Mouse (Mus musculus): ENCODE data around the gene Smpdl3a. TPM values are rescaled to one million over a fixed set of nuclear protein-coding genes. Genes with fewer than 3 reads are reported as not detected.

Smpdl3a gene
- polyA plus RNA-seq, 2 experiments from 2014 or later, result 146 TPM

- ATAC-seq, result no peak
Measured at GRCm38 (mm10) chr10:57822473-57822872, 28.3 kb downstream of the Smpdl3a start.

GRCm38 (mm10) chr10:57828649-57829048 is 34.5 kb downstream of the Smpdl3a start:
- ATAC-seq, result no peak

DNA sequence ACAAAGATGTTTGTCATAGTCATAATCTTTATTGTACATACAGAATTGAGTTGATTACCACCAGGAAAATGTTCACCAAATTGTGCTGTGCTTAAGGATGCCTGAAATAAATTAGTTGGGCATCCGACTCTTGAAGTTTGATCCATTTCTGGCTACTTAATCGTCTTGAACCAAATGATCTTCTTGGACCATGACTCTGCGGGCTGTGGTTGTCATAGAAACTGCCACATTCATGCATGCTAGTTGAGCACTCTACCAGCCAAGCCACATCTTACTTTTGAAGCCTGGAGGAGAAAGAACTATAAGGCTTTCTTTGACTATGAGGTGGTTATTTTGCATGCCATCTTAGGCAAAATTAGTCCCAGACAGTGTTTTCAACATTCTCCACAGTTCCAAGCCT is 35.5 kb downstream of the Smpdl3a start:
- no peak for ATAC-seq

GRCm38 (mm10) chr10:57835094-57835493 is 41.0 kb downstream of the Smpdl3a start:
- ATAC-seq, result no peak

GRCm38 (mm10) chr10:57835982-57836381 is 41.8 kb downstream of the Smpdl3a start:
- ATAC-seq, result no peak

DNA sequence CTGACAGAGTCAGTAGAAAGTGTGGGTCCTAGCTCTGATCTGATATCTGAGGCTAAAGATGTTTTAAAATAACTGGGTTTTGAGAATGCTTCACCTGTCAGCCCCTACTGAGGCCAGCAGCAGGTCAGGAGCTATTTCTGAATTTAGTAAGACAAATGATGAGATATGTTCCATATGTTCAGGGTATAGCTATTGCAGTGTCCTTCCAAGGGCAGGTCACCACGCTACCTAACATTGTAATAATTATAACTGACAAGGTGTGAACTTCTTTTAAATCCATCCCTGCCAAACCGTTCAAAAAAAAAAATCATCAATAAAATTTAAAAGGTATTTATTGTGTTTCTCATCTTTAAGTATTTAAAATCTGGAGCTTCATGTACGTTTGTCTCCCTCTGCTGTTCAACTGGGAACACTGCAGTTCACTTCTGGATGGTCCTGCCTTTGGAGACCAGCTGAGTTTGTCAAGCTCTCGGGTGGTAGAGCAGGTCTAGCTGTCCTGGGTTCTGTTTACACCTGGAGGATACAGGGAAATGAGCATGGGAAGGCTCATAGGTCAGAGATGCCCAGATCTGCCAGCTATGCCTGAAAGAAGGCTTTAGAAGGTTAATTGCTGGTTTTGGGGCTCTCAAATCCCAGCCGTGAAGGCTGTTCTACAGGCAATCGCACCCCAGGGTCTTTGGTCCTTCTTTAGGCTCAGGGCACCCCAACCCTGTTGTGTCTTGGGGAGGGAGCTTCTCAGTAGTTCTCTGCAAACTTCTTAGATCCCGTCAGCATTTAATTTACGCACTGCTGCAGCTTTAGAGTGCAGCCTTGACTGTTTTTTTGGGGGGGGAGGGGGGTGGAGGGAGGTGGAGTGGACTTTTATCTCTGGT is 47.7 kb downstream of the Smpdl3a start:
- peak; percentile 85 for ATAC-seq

DNA sequence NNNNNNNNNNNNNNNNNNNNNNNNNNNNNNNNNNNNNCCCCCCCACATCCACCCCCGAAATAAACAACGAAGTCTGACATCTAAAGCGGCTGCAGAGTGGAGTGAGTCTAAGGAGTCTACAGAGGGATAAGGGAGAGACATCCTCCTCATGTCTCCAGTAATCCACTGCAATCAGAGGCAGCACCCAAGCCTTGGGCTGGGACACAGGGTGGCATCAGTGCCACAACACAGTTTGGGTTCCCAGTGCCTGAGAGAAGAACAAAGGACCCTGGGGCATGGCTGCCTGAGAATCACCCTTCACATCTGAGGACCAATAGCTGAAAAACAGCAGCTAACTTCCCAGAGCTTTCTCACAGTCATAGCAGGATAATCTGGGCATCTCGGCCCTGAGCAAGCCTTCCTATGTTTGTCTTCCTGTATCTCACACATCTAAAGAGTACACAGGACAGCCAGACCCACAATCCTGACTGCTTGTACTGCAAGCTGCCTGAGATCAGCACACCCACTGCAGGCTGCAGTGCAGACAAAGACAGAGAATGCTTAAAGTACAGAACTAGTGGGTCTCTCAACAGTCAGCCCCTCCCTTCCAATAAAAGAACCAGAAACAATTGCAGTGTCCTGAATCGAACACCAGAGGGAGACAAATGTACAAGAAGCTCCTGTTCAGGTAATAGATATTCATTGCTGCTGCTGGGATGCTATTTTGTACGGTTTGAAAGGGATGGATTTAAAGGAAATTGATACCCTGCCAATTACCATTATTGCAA is 54.0 kb downstream of the Smpdl3a start:
- ATAC-seq, result peak; percentile 80

Other genes with a start within 250 kb of the Smpdl3a start
- gene Pkib, start 162.4 kb upstream of the Smpdl3a start, polyA plus RNA-seq (2017; shearing (Covaris generic)), result 1 to 10 TPM in 1 of 2 experiments, not detected in 1; 1.7 TPM
- not detected for gene Fabp7, start 9.5 kb upstream of the Smpdl3a start, polyA plus RNA-seq (2017; shearing (Covaris generic))

Data from activated CD4-positive, CD25-positive, alpha-beta regulatory T cell, adult 4 months (primary cell).